Mouse (Mus musculus): ENCODE data around the gene Ebf1. TPM values are rescaled to one million over a fixed set of nuclear protein-coding genes. Genes with fewer than 3 reads are reported as not detected.

Gene Ebf1
- total and polyA plus RNA-seq, 2 experiments from 2014 or later = 27.1 to 30.0 TPM

GRCm38 (mm10) chr11:45055744-45056610 lies 438.9 kb downstream of the Ebf1 start:
- Histone ChIP-seq H3K27ac (ENCODE audit: low read depth, low read length) (no peak overlapping the region), H3K9me3 (ENCODE audit: low read length) (no peaks in the 10 kb centered on the region), H3K36me3 (ENCODE audit: insufficient read depth, low read length) (no peaks in the 10 kb centered on the region), H3K4me2 (ENCODE audit: low read depth, low read length, poor library complexity, severe bottlenecking) (no peak overlapping the region), H3K4me3 (ENCODE audit: low read depth, low read length) (no peak overlapping the region), H3K27me3 (ENCODE audit: insufficient read depth, low read length) (no peaks in the 10 kb centered on the region), H3K9ac (replicated peaks; ENCODE audit: low read length, poor library complexity, severe bottlenecking) (no peak overlapping the region), H3K4me1 (ENCODE audit: insufficient read depth, low read length) (no peaks in the 10 kb centered on the region)
- no peak for DNase-seq (ENCODE audit: low spot score)
- TF ChIP-seq CTCF (IDR thresholded peaks at IDR 0.05) = no peak
- WGBS = 34% methylated on average over 7 of the region's 7 CpGs
- no peak for ATAC-seq (ENCODE audit: low FRiP score)

Other genes starting within 250 kb of the Ebf1 start
- gene Il12b, start 217.3 kb upstream of the Ebf1 start, total RNA-seq (2014; rRNA removed) = 0.57 TPM in 1 of 2 replicates, not detected in the other
- not detected in 2 replicates for gene Il12b, start 217.3 kb upstream of the Ebf1 start, polyA plus RNA-seq (2015; fragmentation: Nextera tagmentation; extraction: Ambion mirVana)
- gene Ublcp1, start 146.8 kb upstream of the Ebf1 start, total RNA-seq (2014; rRNA removed) = 29.2 and 40.4 TPM in 2 replicates
- gene Ublcp1, start 146.8 kb upstream of the Ebf1 start, polyA plus RNA-seq (2015; fragmentation: Nextera tagmentation; extraction: Ambion mirVana) = 48.8 and 54.1 TPM in 2 replicates
- 115 and 119 TPM in 2 replicates for gene Rnf145, start 98.4 kb upstream of the Ebf1 start, total RNA-seq (2014; rRNA removed)
- 101 and 104 TPM in 2 replicates for gene Rnf145, start 98.4 kb upstream of the Ebf1 start, polyA plus RNA-seq (2015; fragmentation: Nextera tagmentation; extraction: Ambion mirVana)

All from midbrain, postnatal 0 days (tissue).